Mouse (Mus musculus) activated CD4-positive, CD25-positive, alpha-beta regulatory T cell, adult 4 months (primary cell): ENCODE data around the gene Dnaja2. TPM values are rescaled to one million over a fixed set of nuclear protein-coding genes. Genes with fewer than 3 reads are reported as not detected.
A peak's percentile ranks its signal among the peaks of the same experiment; 100 is the strongest.

Experiments used
- ATAC-seq: one replicate; pipeline ENCODE4 v1.8.0; 2017
- polyA plus RNA-seq, 2 experiments: library from polyadenylated mRNA; unstranded; fragments of 100-300 nt; shearing (Covaris generic); gene quantifications; one replicate each; pipeline ENCODE4 v1.2.1; 2017

Gene Dnaja2
- 100 to 1,000 TPM; 171 to 183 TPM for polyA plus RNA-seq

DNA sequence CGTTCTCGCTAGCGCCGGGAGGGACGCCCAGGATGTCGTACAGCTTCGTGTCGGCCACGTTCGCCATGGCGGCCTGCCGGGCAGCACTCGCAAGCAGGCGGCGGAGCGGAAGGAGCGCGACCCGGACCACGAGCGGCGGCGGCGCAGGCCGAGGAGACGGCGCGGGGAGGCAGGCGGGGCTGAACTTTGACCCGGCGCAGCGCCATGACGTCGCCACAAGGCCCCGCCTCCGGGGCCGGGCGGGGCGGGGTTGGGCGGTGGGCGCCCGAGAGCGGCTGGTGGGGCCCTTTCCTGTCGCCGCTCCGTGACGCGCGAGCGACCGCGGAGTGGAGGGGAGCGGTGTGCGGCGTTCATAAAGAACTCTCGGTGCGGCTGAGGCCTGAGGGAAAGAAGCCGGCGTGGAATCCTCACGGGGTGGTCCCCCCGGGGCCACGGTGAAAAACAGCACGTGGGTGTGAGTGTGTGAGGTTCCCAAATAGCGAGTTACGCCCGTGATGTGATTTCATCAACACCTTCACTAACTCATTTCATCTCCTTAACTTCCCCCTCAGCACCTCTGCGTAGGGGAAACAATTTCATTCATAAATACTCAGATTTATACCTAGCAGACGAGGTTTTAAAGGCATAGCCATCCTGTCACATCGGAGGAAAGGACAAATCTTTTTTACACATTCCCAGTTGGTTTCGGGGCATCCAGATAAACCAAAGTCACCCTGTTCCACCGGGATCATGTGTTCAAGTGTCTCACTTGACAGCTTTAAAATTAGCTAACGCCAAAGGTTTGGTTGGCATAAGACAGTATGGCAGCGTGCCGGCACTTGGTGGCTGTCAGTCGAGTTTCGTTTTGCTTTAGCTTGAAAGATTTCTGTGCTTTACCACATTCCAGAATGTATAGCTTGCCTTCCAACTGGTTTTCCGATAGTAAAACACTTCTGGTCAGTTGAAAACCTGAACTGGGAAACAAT, at the start of gene Dnaja2:
Gene Dnaja2 (minus strand): TSS at position 164 of the 965 bp plus-strand sequence.
- ATAC-seq = peak; percentile 74

DNA sequence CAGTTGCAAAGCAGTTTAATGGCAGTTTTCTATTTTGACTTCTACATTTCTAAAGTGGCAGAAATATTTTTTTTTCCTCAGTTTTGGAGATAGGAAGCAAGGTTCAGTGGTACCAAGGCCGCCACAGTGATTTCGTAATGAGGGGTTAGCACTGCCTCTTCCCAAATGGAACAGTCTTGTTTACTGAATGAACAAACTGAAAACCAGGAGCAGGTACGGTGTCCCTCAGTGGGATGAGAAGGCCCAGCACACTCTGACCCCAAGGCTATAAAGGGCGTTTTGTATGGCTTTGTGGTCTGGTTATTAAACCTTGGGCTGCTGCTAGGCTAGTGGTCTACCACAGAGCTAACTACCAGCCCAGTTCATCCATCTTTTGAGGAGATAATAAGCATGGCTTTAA, 49.1 kb upstream of the Dnaja2 start:
- ATAC-seq = no peak

DNA sequence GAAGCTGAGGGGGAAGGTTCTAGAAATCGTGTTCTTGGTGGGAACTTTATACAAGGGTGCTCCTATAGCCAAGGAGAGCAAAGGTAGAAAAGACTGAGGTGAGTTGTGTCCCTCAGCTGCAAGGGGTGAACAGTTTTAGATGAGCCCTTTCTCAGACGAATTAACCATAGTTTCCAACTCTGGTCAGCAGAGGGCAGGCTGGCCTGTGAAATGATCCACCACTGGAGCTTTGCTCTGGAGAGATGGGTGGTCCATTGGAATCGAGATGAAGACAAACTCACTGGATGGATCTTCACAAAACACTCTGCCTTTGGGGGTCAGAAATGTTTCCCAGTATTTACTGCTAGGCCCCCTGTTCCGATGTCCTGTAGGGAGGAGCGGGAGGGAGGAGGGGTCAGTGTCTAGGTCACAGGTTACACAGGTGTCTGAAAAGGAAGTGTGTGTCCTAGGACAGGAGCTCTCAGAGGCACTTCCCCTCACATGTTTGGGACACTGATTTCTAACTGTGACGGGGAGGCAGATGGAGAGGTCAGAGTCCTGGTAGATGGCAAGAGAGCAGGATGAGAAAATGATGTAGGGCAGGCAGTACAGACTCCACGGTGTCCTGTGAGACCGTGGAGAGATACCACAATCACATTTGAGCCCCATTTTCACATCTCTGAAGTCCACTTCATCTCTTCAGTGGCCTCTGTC, 48.2 kb upstream of the Dnaja2 start:
- ATAC-seq = no peak

DNA sequence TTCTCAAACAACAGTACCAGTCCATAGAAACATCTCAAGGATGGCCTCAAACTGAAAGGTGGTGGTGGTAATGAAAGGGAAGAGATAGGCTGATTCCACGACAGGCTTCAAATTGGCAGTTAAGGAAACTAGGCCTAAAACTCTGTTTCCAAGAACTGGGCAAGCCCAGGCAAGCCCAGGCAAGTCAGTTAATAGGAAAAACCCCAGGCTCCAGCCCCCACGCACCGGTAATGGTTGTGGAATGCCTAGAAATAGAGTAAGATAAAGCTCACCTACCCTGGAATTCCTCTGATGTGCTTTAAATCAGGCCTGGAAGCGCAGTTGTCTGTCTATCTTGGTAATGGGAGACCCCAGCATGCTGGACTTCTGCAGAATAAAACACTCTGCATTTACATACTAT, 47.6 kb upstream of the Dnaja2 start:
- ATAC-seq = no peak

DNA sequence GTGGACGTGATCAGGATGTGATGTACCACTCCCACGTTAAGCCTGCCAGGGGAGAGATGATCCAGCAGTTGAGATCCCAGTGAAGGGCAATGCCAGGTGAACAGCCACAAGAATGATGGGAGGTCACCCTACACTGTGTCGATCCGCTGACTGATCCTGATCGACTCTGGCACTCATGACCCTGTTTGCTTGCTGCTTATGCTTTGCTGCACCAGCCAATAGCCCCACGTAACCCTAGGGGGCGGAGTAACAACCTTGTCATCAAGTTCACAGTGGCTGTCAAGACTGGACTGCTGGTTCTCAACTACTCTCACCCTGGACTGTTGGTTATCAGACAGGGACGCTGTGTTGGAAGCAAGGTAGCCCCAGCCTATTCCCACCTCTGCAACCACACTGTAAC, 46.6 kb upstream of the Dnaja2 start:
- ATAC-seq = no peak

DNA sequence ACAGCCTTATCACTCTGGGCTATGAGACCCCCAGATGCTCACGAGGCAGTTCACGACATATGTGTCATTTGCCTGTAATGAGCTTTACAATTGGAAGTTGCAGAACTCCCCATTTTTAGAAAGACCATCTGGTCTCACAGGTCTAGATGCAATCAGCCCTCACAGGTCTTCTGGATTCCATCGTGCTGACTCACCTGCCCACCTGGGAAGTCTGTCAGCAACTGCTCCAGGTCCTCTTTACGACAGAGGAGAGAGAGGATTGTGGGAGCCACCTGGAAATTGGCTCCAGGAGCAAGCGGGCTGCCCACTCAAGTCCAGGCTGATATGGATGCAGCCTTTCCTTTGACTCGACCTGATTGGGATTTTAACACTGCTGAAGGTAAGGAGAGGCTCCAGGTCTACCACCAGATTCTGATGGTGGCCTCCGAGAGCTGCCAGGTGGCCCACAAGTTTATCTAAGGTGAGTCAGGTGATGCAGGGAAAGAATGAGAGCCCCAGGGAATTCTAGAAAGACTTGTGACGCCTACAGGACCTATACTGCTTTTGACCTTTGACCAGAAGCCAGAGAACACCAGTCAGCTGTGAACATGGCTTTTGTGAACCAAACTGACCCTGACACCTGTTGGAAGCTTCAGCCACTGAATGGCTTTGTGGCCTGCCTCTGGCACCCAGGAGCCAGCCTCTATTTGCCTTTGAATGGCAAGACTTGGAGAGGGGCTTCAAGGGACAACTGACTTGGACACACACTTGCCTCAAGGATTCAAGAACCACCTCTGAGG, 42.5 kb upstream of the Dnaja2 start:
- no peak for ATAC-seq

DNA sequence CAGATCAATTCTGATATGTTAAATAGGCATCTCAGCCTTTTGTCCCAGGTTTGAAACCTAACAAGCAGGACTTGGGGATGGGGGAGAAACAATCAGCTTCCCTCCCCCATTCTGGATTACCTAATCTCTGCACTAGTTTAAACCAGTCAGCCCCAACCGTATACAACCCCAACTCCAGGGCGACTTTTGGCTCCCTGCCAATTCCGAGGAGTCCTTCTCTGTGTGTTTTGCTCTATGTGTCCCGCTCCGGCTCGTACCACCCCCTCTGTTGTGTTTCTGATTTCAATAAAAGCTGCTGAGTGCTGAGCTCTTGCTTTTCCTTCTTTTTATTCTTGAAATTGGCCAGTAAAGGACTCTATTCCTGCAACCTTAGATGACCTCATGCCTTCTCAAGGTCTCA, 40.2 kb upstream of the Dnaja2 start:
- no peak for ATAC-seq

DNA sequence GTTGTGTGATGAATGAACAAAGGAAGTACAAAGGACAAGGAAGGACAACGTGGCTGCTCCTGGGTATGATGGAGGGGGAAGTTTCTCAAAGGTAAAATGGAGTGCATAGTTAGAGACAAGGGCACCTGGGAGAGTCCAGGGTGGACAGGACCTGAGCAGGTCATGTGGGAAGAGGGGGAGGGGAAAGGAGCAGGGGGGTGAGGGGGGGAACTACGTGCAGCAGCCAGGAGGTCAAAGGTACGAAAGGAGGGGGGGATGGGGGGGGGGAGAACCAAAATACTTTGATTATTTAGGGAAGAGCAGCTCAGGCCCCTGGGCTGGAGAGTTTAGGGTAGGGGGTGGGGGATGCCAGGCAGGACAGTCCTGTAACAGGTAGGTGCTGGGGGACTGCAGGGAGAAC, 39.8 kb upstream of the Dnaja2 start:
- no peak for ATAC-seq

DNA sequence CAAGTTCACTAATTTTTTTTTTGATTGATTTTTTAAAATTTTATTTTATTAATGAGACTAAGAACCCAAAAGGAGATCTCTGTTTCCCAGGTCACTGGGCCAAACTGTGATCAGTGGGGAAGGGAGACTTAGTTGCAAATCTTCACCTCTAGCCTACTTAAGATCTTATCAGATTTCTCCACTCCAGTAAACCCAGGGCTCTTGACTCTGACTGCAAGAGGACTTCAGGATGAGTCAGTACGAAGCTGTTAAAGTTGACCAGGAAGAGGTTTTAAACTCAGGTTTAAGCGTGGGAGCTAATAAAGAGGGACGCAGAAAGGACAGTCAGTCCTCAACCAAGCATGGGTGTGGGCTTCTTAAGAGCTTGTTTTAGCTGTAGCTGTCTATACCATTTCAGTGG, 38.2 kb upstream of the Dnaja2 start:
- no peak for ATAC-seq

DNA sequence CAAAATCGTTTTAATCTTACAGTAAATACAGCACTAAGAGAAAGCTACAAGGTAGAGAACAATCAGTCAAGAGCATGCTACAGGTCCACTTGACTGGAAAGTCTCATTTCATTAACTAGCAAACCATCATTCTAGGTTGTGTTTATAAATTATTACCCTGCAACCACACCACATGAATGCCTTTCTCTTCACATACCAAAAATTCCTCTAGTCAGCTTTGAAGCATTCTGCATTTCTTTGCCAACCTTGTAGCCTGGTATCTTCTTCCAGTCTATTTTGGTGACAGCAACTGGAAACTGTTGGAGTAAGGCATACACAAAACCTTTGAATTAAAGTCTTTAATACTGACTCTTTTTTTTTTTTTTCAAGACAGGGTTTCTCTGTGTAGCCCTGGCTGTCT, 36.4 kb upstream of the Dnaja2 start:
- no peak for ATAC-seq

DNA sequence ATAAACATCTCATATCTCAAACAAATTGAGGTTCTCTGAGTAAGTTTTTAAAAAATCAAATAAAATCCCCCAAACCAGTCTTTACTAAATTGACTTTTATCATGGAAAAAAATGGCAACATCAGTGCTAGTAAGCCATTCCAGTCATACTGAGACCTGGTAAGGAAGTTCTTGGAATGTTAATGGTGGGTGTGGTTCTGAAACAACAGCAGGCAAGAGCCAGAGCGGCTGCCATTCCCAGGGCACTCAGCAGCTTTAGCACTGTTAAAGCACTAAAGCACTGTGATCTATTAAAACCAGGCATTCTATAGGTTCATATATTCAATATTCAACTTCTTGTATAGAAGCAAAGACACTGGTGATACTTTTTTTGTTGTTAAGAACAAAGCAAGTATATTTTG, 35.1 kb upstream of the Dnaja2 start:
- ATAC-seq = no peak

DNA sequence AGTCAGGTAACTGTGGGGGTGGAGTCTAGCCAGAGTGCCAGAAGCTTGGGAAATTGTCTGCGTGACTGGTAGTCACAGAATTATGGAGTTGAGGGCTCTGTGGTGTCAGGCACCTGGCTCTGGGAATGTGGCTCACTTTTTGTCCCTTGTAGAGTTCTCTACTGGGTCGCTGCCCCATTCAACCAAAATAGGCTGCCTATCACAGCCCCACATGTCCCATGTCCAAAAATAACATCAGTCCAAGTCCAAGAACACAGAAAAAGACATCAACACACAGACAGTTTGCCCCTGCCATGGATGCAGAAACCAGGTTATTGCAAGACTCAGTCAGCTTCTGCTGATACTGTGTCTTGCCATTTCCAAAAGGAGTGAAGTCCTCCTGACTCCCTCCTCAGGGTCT, 33.5 kb upstream of the Dnaja2 start:
- no peak for ATAC-seq

DNA sequence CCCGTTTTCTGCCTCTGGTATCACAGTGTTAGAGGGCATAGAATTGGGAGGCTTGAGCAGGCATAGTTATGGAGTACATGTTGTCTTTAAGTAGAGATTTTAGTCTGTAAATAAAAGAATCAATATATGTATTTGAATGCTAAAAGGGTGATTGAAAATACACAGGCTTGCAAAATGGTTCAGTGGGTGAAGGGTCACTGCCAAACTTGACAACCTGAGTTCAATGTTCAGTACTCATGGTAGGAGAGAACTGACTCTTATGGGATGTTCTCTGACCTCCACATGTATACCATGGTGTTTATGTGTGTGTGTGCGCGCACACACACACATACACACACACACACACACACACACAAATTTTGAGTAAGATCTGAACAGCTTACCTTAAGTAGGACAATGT, 22.5 kb upstream of the Dnaja2 start:
- no peak for ATAC-seq

DNA sequence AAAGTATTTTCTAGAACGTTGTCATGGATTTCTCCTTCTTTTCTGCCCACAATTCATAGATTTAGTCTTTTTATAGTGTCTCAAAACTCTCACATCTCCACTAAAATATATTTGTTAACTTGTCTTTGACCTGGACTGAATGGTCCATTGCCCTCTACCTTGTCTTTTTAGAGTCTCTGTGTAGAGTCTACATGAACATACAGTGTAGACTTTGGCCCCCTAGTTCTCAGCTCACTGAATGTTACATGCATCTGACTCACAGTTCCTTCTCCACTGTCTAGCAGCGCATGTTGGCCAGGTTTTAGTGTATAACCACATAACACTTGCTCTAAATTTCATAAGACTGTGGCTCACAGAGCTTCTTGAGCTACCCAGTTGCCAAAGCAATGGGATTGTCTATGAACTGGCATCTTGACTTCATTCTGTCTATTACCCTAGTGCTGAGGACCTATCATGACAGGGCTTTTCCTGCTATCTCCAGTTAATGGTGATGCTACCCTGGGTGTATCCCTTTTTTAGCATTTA, 18.9 kb upstream of the Dnaja2 start:
- ATAC-seq = no peak

DNA sequence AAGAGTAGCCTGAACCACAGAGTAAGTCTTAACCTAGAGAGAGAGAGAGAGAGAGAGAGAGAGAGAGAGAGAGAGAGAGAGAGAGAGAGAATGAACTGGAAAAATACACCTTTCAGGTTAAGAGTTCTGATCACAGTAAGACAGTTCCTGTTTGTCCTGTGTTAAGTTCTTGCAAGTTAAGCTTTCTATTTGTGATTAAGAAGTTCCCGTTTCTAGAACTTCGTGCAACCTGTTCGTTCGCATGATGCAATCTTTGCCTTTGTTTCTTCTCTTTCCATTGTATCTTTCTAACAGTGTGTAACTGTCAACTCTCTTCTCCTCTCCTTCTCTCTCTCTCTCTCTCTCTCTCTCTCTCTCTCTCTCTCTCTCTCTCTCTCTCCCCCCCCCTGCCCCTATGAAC, 15.3 kb upstream of the Dnaja2 start:
- no peak for ATAC-seq

DNA sequence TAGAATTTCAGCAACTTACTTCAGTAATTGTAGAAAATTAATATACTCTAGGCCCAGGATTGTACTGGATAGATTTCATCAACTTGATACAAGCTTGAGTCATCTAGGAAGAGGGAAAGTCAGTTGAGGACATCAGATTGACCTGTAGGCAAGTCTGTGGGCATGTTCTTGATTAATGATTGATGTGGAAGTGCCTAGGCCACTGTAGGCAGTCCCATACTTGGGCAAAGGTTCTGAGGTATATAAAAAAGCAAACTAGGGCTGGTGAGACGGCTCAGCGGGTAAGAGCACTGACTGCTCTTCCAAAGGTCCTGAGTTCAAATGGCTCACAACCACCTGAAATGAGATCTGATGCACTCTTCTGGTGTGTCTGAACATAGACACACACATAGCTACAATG, 12.7 kb upstream of the Dnaja2 start:
- ATAC-seq = no peak

DNA sequence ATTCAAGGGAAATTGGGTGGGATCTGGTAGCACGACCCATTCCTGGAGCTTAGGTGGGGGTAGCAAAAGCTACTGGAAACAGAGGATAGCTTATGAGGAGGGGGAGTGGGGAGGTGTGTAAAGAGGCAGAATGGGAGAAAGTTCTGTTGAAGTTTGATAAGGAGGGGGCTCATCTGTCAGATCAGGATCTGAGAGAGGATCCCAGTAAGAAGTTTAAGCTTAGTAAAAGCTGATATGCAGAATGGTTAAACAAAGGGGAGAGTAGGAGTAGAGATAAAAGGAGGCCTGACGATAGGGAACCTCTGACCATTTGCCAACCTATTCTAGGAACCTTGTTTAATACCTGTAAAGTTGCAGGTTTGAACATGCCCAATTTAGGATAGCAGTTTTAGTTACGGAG, 10.0 kb upstream of the Dnaja2 start:
- ATAC-seq = no peak

DNA sequence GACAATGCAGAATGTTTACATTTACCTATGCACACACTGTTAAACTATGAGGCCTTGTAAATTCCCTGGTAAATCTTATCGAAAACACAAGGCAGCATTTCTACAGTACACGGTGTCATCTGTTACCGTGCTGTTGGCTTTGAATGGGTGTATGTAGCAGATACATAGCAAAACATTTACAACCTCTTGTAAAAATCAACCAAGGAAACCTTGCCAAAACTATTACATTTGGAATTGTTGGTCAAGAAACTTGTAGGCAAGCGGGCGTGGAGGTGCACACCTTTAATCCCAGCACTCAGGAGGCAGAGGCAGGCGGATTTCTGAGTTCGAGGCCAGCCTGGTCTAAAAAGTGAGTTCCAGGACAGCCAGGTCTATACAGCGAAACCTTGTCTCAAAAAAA, 8.2 kb upstream of the Dnaja2 start:
- no peak for ATAC-seq

DNA sequence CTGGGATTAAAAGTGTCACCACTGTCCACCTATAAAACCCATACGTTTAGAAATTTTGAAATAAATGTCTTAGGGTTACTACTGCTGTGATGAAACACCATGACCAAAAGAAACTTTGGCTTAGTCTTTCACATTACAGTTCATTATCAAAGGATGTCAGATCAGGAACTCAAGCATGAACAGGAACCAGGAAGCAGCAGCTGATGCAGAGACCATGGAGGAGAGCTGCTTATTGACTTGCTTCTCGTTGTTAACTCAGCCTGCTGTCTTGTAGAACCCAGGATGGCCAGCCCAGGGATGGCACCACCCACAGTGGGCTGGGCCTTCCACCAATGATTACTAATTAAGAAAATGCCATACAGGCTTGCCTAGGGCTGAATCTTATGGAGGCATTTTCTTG, 4.8 kb upstream of the Dnaja2 start:
- no peak for ATAC-seq

DNA sequence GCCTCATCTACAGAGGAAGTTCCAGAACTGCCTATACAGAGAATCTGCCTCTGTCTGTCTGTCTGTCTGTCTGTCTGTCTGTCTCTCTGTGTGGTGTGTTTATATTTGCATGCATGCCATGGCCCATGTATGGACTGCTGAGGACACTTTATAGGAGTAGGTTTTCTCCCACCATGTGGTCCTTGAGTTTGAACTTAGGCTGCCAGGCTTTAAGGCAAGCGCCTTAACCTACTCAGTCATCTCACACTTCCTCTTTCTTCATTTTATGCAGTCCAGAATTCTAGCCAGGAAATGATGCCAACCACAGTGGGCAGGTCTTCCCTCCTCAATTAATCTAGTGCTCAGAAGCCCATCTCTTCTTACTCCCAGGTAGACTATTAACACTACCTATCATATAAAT, 4.1 kb upstream of the Dnaja2 start:
- ATAC-seq = no peak

DNA sequence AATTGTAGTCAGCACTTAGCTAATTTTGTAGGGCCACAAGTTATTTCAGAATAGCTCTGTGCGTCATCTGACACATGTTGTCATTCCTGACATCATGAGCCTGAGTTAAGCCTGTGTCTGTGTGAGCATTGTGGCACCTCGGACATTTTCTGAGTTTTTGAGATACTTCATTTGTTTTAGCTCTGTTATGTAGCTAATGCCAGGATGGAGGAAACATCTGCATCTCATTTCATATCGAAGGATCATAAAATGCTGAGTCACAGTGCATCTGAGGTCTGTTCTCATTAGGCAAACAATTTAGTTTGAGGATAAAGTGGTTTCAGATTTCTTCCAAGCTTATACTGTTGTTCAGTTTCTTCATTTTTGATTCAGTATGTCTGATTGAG, 2.5 kb upstream of the Dnaja2 start:
- ATAC-seq = no peak

DNA sequence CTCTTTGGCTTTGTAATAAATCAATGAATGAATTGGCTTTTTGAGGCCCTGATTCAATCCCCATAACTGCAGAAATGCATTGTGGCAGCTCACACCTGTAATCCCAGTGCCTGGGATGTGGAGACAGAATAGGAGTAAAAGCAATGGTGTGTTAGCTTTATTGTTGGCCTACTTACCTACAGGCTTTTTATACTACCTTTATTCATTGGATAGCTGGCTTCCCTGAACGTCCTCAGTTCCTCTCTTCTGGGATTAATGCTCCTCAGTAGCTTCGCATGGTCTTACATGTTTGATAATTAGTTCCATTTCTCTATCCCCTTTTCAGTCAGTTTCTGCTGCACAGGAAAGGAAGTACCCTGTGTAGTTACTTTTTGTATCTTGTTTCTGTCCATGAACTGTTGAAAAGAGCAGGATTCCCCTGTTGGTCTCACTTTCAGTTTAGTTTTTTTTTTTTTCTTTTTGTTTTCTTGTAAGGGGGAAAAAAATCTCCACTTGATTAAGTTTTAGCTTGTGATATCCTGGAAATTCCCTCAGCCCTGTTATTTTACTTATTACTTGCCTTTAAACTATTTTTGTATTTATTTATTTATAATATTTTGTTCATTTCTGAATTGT, 1.9 kb upstream of the Dnaja2 start:
- no peak for ATAC-seq
